Mouse (Mus musculus) lung, adult 2 months (tissue): ENCODE measurements around the gene Cd3d.

Source experiments
- CTCF ChIP-seq: fragments of 200-500 bp; IDR thresholded peaks from 2 replicates; pipeline ENCODE4 v1.5.1; 2011; ENCODE audit warnings: mild to moderate bottlenecking, low read length, control low read depth; ENCODE audit not compliant: insufficient read depth
- POLR2A ChIP-seq: fragments of 200-500 bp; IDR thresholded peaks from 2 replicates; pipeline ENCODE4 v1.6.1; 2011; ENCODE audit warnings: low read depth, mild to moderate bottlenecking, control low read depth, low read length, borderline replicate concordance; ENCODE audit errors: extremely low read depth

- TF ChIP-seq CTCF (no peak), POLR2A (no peak)
Measured at GRCm38 (mm10) chr9:45007404-45007803, 25.8 kb downstream of the Cd3d start.
